Mouse (Mus musculus) erythroblast, embryonic 14.5 days (primary cell): Measurements from ENCODE around the gene Adamts2. TPM values are rescaled to one million over a fixed set of nuclear protein-coding genes. Genes with fewer than 3 reads are reported as not detected.

Source experiments
- H3K27me3 ChIP-seq: 2 replicates; pipeline ENCODE4 v1.6.1; 2012; ENCODE audit warnings: inconsistent platforms; ENCODE audit not compliant: control insufficient read depth
- H3K36me3 ChIP-seq: 2 replicates; pipeline ENCODE4 v1.6.1; 2012; ENCODE audit warnings: mild to moderate bottlenecking, inconsistent platforms; ENCODE audit not compliant: control insufficient read depth
- H3K4me1 ChIP-seq: 2 replicates; pipeline ENCODE4 v1.6.1; 2012; ENCODE audit warnings: inconsistent platforms; ENCODE audit not compliant: control insufficient read depth
- H3K4me3 ChIP-seq: replicated peaks from 2 replicates; pipeline ENCODE3; 2012; ENCODE audit warnings: moderate library complexity, mild to moderate bottlenecking, inconsistent platforms
- H3K9me3 ChIP-seq: 2 replicates; pipeline ENCODE4 v1.6.1; 2012; ENCODE audit warnings: low read length, inconsistent platforms, mixed read lengths; ENCODE audit not compliant: control insufficient read depth
- GATA1 ChIP-seq: IDR thresholded peaks from 2 replicates; pipeline ENCODE4 v1.6.1; 2012; ENCODE audit warnings: low read length, inconsistent platforms, mixed read lengths
- TAL1 ChIP-seq: IDR thresholded peaks from 3 replicates; pipeline ENCODE4 v1.6.1; 2012; ENCODE audit warnings: low read length, inconsistent platforms, mixed read lengths
- polyA plus RNA-seq: library from polyadenylated mRNA; stranded (reverse); fragments of >175 nt; gene quantifications from 2 replicates; pipeline ENCODE4 v1.2.3, GENCODE M21; 2012

Adamts2 gene
- polyA plus RNA-seq, 1 experiment, result not detected

DNA sequence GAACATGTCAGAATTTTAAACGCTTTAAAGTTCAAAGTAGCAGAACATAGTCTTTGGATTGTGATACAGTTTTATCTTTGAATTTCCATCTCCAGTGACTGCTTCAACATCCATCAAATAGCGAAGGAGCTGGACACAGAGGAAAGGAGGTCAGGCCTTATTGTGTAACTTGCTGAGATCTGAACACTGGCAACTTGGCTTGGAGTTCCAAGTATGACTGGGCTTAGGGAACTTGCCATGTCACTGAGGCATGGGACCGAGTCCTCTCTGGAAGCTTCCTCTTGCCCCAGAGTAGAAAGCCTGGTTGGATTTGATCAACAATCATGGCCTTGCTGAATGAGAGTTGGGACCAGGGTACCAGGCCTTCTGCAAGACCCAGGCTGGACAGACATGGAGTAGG is 60.3 kb downstream of the Adamts2 start:
- no peak overlapping the region for H3K4me3 ChIP-seq
- TF ChIP-seq GATA1, result no peak
- no peak for TF ChIP-seq TAL1
- no peaks in the 10 kb centered on the region for H3K27me3 ChIP-seq
- H3K4me1 ChIP-seq, result no peaks in the 10 kb centered on the region
- H3K9me3 ChIP-seq, result no peaks in the 10 kb centered on the region
- H3K36me3 ChIP-seq, result no peaks in the 10 kb centered on the region

DNA sequence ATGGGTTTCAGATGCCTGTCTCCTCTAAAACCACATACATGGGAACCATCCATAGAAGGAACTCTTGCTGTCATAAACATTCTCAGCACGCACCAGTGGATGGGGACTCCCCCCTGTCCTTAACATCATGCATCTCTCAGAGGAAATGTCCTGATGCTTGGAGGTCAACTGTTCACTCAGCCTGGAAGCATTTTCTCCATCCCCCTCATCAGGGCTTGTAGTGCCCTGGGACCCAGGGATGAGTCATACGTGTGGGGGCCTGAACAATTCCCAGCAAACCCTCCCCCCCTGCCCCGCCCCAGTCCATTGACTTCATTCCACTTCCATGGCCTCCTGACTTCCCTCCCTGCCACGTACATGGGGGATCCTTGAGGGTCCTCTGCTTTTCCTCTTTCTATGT is 62.9 kb downstream of the Adamts2 start:
- H3K27me3 ChIP-seq, result no peaks in the 10 kb centered on the region
- no peaks in the 10 kb centered on the region for H3K36me3 ChIP-seq
- TF ChIP-seq TAL1 (no peak), GATA1 (no peak)
- H3K4me3 ChIP-seq, result no peak overlapping the region
- no peaks in the 10 kb centered on the region for H3K9me3 ChIP-seq
- no peaks in the 10 kb centered on the region for H3K4me1 ChIP-seq

DNA sequence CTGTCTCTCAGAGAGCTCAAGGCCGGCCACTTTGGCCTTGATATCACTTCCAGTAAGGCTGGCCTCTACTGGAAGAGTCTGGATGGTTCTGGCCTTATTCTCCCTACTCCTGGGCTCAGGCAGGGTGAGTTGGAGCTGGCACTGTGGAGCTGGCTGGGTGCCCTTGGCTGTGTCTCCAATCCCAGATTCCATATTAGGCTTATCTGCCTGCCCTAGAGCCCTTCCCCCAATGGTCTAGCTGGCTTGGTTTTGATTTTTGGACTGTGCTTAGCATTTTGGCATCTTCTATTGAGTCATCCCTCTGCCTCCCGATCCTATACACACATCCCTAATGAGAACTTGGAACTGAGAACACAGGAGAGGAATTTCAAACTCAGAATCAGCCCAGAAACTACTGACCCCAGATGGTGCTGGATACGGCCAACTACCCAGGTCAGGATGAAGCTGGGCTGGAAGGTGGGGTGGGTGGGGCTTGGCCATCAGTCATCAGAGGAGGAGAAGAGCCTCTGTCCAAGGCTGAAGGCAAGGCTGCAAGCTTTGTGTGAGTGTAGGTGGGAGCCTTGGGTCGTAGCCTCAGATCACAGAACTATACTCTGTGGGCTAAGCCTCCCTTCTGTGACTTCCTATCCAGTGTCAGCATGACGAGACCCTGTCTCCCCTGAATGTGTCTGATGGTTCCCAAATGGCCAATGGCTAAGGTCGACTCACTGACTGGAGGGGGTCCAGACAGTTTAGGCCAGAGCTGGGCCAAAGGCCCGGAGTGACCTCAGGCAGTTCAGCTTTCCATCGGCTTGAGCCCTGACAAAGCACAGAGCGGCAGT is 67.9 kb downstream of the Adamts2 start:
- Histone ChIP-seq H3K36me3 (no peaks in the 10 kb centered on the region), H3K27me3 (no peaks in the 10 kb centered on the region), H3K9me3 (no peaks in the 10 kb centered on the region), H3K4me1 (no peaks in the 10 kb centered on the region), H3K4me3 (no peak overlapping the region)
- no peak for TF ChIP-seq TAL1
- no peak for TF ChIP-seq GATA1

DNA sequence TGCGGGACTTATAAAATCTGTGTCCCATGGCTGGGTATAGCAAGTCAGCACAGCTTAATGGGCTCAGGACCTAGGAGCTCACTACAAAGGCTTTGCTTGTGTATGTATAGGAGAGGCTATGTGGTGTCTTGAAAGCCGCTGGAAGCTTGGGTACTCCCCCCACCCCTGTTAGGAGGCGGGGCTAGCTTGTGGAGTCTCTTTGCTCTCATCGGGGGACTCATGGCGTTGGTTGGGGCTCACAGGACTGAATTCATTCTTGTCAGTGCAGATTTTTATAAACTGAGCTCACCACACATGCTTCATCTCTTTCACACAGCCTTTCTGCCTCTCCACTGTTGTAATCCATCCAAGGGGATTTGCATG is 68.5 kb downstream of the Adamts2 start:
- H3K27me3 ChIP-seq, result no peaks in the 10 kb centered on the region
- H3K36me3 ChIP-seq, result no peaks in the 10 kb centered on the region
- TF ChIP-seq GATA1 (no peak), TAL1 (no peak)
- H3K4me1 ChIP-seq, result no peaks in the 10 kb centered on the region
- no peaks in the 10 kb centered on the region for H3K9me3 ChIP-seq
- no peak overlapping the region for H3K4me3 ChIP-seq

DNA sequence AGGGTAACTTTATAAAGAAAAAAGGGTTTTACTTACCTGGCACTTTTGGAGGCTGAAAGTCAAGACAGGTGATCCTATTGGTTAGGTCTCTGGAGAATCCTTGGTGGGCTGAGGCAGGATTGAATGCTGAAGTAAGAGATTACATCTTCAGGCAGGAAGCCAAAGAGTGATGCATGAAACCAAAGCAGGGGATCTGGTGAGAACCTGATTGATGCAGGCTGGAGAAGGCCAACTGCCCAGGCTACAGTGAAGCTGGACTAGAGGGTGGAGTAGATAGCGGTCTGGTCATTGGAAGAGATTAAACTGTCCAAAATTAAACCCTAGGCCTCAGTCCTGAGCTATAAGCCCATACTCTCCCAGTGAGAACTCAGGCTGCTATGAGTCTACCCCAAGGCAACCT is 69.0 kb downstream of the Adamts2 start:
- no peaks in the 10 kb centered on the region for H3K4me1 ChIP-seq
- no peak overlapping the region for H3K4me3 ChIP-seq
- no peaks in the 10 kb centered on the region for H3K27me3 ChIP-seq
- H3K36me3 ChIP-seq, result no peaks in the 10 kb centered on the region
- TF ChIP-seq GATA1 (no peak), TAL1 (no peak)
- no peaks in the 10 kb centered on the region for H3K9me3 ChIP-seq

DNA sequence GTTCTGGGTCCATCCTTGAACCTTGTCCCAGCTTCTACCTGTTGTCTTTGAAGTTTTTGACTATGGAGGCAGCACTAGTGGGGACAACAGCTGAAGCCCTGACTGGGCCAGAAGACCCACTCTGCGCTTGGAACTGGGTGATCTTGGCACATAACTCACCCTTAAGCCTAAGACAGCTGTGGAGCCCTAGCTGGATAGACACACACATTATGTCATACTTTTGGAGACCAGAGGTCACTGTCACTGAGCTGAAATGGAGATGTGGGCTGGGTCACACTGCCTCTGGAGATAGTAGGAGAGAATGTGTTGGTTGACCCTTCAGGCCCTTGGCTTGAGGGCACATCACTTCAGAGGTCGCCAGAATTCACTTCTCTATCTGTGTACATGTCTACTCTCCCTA is 69.5 kb downstream of the Adamts2 start:
- no peaks in the 10 kb centered on the region for H3K36me3 ChIP-seq
- no peaks in the 10 kb centered on the region for H3K27me3 ChIP-seq
- no peak overlapping the region for H3K4me3 ChIP-seq
- TF ChIP-seq GATA1 (no peak), TAL1 (no peak)
- no peaks in the 10 kb centered on the region for H3K9me3 ChIP-seq
- no peaks in the 10 kb centered on the region for H3K4me1 ChIP-seq

DNA sequence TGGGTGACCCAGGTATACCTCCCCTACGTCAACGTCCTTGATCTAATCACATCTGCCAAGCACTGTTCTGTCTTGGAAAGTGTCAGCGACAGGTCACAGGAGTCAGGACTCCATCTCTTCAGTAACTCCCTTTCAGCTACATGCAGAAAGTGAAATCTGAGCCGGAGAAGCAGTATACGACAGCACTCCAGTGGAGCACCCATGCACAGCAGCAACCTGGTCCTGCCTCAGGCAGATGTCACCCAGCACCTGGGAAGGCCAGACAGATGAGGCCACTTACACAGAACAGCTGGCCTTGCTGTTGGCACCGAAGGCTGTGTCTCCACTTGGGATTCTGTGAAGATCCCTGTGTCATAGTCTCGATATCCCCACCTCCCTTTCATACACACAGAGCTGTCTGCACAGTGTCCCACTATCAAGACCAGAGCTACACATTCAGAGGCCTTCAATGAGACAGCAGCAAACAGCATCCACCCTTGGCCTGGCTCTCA is 70.0 kb downstream of the Adamts2 start:
- no peaks in the 10 kb centered on the region for H3K4me1 ChIP-seq

DNA sequence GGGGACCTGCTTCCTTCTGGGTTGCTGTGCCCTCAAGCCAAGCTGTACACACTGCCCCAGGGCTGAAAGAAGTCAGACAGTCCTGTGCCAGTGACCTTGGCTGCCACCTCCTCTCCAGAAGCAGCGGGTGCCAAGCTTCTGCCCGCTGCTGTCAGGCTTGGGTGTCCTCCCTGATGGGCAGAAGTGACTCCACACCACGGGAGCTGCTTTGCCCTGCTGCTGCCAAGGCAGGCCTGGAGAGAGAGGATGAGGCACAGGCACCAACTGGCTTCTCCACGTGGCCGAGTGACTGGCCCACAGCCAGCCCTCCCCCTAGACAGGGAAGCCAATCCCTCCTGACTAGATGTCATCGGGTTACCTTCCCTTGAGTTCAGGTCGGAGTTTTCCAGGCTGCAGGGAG is 71.0 kb downstream of the Adamts2 start:
- no peaks in the 10 kb centered on the region for H3K27me3 ChIP-seq
- no peaks in the 10 kb centered on the region for H3K4me1 ChIP-seq
- H3K36me3 ChIP-seq, result no peaks in the 10 kb centered on the region
- TF ChIP-seq TAL1 (no peak), GATA1 (no peak)
- H3K9me3 ChIP-seq, result no peaks in the 10 kb centered on the region
- H3K4me3 ChIP-seq, result no peak overlapping the region

More for the DNA sequence above, 70.0 kb downstream of the Adamts2 start:
- Histone ChIP-seq H3K9me3 (no peaks in the 10 kb centered on the region), H3K36me3 (no peaks in the 10 kb centered on the region), H3K4me3 (no peak overlapping the region), H3K27me3 (no peaks in the 10 kb centered on the region)
- TF ChIP-seq GATA1 (no peak), TAL1 (no peak)

DNA sequence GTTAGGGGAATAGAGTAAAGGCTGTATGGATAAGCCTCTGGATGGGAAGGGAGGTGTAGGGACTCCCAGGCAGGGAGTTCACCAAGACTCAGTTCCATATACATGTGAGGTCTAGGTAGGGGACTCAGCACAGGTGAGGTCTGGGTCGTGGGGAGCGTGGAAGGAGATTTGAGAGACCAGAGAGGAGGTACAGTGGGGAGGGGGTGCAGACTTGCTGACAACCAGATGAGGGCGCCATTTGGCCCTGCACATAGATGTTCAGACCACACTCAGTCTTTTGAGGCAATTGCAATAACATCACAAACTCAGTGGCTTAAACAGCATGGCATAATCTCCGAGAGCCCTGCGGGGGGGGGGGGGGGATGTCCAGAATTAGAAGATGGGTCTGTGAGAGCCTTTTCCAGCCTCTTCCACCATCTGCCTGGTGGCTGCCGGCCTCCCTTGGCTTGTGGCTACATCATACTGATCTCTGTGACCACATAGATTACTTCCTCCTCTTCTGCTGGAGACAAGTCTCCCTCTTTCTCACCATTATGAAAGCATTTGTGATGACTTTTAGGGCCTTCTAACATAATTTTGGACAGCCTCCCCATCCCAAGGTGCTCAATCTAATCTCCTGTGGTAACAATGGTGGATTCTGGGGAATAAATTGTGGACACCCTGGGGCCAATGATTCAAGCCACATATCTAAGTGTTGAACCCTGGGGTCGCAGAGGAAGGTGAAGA is 71.8 kb downstream of the Adamts2 start:
- Histone ChIP-seq H3K4me3 (no peak overlapping the region), H3K27me3 (no peaks in the 10 kb centered on the region), H3K4me1 (no peaks in the 10 kb centered on the region), H3K9me3 (no peaks in the 10 kb centered on the region), H3K36me3 (no peaks in the 10 kb centered on the region)
- TF ChIP-seq TAL1 (no peak), GATA1 (no peak)
